Mouse (Mus musculus) fat pad, adult 2 months (tissue): ENCODE results near the gene Spint4.
"Not testable (repeated sequence)": the region's sequence is repeated elsewhere in the genome, so short reads cannot be mapped to it uniquely, and the experiment has no call there.

Source experiments
- DNase-seq: peaks from one replicate; pipeline ENCODE4 v3.0.0-alpha.2; 2011; ENCODE audit warnings: low read depth, low spot score; ENCODE audit errors: extremely low read depth

Gene Spint4

GRCm38 (mm10) chr2:164698201-164698600, at the start of gene Spint4:
Gene Spint4, plus strand, starts transcription at chr2:164698501.
- no peak for DNase-seq

- DNase-seq, result no peak
Measured at GRCm38 (mm10) chr2:164655858-164656257, 42.4 kb upstream of the Spint4 start, which contains the start of gene Wfdc10. Gene Wfdc10, plus strand, starts transcription at chr2:164656046.

- DNase-seq, result no peak
Measured at GRCm38 (mm10) chr2:164656483-164656882, 41.8 kb upstream of the Spint4 start, which contains the start of gene Wfdc9. Gene Wfdc9, minus strand, starts transcription at chr2:164656583.

GRCm38 (mm10) chr2:164664851-164665250, 33.5 kb upstream of the Spint4 start:
- no peak for DNase-seq

- DNase-seq, result no peak
Measured at GRCm38 (mm10) chr2:164670261-164670660, 28.0 kb upstream of the Spint4 start.

- DNase-seq, result no peak
Measured at GRCm38 (mm10) chr2:164670938-164671337, 27.4 kb upstream of the Spint4 start.

GRCm38 (mm10) chr2:164673987-164674386, 24.3 kb upstream of the Spint4 start, which contains the start of gene Wfdc11:
Gene Wfdc11, minus strand, starts transcription at chr2:164674087.
- no peak for DNase-seq

- DNase-seq, result no peak
Measured at GRCm38 (mm10) chr2:164676103-164676502, 22.2 kb upstream of the Spint4 start.

- no peak for DNase-seq
Measured at GRCm38 (mm10) chr2:164676916-164677685, 21.2 kb upstream of the Spint4 start.

- no peak for DNase-seq
Measured at GRCm38 (mm10) chr2:164678848-164679625, 19.3 kb upstream of the Spint4 start.

- no peak for DNase-seq
Measured at GRCm38 (mm10) chr2:164679906-164680305, 18.4 kb upstream of the Spint4 start.

GRCm38 (mm10) chr2:164684807-164685206, 13.5 kb upstream of the Spint4 start, which contains the start of gene Wfdc13:
Gene Wfdc13, plus strand, starts transcription at chr2:164685107.
- no peak for DNase-seq

- DNase-seq, result no peak
Measured at GRCm38 (mm10) chr2:164700959-164701358, 2.7 kb downstream of the Spint4 start.

GRCm38 (mm10) chr2:164701761-164702160, 3.5 kb downstream of the Spint4 start:
- no peak for DNase-seq

- no peak for DNase-seq
Measured at GRCm38 (mm10) chr2:164704235-164704634, 5.9 kb downstream of the Spint4 start.

- DNase-seq, result no peak
Measured at GRCm38 (mm10) chr2:164705328-164705727, 7.0 kb downstream of the Spint4 start.

GRCm38 (mm10) chr2:164705991-164706390, 7.7 kb downstream of the Spint4 start:
- DNase-seq, result no peak

GRCm38 (mm10) chr2:164715005-164715404, 16.7 kb downstream of the Spint4 start, which contains the start of gene Spint5:
Gene Spint5, plus strand, starts transcription at chr2:164715305.
- DNase-seq, result no peak

- DNase-seq, result not testable (repeated sequence)
Measured at GRCm38 (mm10) chr2:164716194-164716786, 18.0 kb downstream of the Spint4 start.

GRCm38 (mm10) chr2:164723276-164723675, 25.0 kb downstream of the Spint4 start:
- DNase-seq, result no peak

GRCm38 (mm10) chr2:164725895-164726619, 27.8 kb downstream of the Spint4 start:
- no peak for DNase-seq
